Mouse (Mus musculus) mature B cell (primary cell): ENCODE results near the gene D5Ertd579e.

Experiments used
- in situ Hi-C: fragments of 300-500 bp; cut with MboI; formaldehyde crosslinking; loops from 2 replicates; pipeline ENCODE4 v1.14.3; 2019

D5Ertd579e gene

DNA sequence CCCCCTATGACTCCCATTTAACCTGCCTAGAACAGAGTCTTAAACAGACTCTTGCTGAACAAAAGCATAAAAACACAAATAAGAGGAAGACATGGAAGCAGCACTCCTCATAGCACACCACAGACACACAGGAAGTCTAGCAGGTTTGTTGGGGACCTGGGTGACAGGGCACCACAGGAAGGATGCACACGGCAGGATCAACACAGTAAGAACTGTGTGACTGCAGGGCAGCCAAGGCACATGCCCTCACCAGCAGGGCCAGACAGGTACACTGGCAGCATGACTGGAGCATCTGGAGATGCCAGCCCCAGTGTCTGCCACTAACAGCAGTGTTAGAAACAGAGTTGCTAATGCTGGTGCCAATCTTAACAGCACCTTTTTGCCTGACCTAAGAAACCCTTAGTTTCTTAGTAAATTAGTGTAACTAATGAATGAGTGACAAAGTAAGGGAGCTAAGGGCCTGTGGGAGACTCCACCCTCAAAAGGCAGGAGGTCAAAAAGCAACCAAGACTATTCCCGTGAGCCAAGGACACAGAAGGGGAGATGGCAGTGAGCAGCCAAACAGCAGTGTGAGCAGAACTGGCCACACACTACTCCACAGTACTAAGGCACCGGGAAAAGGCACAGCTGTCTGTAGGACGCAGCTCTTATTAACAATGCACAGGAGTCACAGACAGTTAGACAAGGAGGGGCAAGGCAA, 125.1 kb downstream of the D5Ertd579e start:
- in situ Hi-C loops, result no loop called here

DNA sequence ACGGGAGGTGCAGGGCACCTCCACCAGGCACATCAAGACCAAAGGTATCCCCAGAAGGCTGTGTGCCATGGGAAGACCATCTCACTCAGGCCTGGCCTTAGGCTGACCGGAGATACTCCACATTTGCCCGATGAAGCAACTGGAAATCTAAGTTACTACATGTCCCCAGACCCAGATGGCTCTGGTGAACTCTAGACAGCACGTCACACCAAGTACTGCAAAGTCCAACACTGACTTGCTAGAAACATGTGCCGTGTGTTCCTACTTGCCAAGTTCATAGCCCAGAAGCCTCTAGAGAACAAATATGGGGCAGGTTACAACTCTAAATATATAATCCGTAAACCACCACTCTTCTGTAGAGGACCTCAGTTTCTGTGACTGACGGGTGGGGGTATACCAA, 125.7 kb downstream of the D5Ertd579e start:
- in situ Hi-C loops, result no loop called here

DNA sequence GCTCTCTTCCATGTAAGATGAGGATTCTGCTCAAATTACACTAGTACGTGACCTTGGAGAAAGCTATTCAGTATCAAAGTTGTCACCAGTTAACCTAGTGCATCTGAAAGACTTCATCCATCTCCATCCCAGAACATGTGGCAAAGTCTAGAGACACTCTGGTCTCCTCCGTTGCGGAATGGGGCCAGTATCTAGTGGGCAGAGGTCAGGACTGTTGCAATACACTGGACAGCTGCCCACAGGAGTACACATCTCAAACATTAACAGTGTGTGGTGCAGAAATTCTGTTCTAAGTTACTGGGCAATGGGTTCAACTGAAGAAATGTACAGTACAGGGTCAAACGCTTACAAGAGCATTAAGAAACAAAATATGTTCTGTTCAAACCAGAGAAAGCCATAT, 127.7 kb downstream of the D5Ertd579e start:
- in situ Hi-C loops, result no loop called here

DNA sequence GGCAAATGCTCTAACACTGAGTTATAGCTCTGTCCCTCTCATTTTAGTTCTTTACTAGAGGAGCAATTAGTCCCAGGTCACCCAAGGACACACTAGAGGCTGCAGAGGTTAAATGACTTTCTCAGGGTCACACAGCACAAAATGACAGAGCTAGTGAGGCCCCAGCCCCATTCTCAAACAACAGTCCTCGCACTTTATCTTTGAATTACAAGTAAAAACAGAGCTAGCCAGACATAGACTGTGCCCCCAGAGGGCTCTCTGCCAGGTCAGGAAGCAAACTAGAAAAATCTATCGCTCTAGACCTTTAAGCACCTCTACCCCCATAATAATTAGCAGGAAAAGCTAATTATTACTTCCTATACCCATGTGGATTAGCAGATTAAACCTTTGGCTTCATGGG, 128.2 kb downstream of the D5Ertd579e start:
- in situ Hi-C loops, result no loop called here

DNA sequence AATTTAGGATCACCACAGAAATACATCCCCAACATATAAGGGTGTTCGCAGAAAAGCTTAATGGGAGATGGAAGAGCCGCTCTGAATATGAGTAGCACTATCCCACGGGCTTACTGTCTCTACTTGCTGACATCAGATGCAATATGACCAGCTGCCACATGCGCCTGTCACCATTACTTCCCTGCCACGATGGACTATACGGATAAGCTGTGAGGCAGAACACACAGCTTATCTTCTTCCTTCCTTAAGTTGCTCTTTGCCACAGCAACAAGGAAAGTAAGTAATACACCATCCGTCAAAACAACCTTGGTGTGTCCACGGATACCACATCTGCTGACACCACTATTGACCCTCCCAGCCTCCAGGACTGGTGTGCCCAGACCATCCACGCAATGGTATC, 131.3 kb downstream of the D5Ertd579e start:
- in situ Hi-C loops, result no loop called here

DNA sequence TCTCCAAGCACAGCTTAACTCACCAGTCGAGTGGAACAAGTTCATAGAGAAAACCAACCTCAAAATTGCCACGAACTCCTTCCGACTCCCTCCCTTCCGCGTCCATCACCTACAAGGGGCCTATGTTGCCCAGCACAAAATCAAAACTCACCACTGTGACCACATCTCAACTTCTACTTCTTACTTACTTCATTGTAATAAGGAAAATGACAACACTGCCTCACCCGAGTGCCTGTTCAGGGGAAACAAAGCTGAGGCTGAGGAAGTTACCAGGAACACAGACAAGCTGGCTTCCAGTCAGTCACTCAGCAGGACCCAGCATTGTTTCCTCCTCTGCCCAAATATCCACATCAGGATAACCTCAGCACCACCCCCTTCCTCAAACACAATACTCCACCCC, 132.1 kb downstream of the D5Ertd579e start:
- in situ Hi-C loops, result no loop called here

DNA sequence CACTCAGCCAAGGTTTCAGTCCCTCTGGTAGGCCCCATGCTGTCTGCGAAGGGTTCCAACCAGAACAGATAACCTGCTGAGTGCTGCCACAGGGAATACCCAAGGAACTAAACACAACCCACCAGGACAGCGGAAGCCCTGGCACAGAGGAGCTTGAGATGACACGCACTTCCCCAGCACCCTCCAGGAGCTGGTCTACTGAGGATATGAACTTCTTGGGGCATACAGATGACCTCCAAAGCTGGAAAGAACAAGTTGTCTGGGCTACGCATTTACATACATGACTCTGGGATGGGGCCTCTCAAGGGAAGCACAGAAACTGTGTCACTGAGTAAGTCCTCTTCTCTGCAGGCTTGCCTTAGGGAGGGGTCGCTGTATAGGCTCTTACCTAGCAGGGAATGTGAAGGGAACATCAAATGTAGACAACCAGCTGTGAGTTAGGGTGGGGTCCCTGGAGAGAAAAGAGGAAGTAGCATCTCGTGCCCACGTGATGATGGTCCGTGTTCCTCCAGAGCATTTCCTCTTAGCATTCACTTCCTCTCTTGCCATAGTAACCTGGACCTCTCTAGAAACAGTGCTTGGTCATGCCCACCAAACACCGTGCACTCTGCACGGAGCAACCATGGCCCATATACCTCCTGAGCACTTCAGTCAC, 132.9 kb downstream of the D5Ertd579e start:
- in situ Hi-C loops, result no loop called here

DNA sequence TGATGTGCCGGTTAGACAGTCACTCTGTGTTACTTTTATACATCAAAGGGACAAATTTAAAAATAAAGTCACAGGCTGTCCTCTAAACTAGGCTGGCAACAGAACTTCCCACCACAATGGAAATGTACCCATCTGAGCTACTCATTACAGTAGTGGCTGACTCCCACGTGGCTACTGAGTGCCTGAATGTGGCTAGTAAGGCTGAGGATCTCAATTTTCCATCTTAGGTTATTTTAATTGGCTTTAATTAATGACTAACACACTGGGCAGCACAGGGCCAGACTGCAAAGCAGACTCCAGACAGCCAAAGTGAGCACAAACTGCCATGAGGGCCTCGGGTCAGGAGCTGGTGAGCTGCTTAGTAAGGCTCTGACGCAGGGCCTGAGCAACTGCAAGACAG, 134.3 kb downstream of the D5Ertd579e start:
- in situ Hi-C loops, result no loop called here

DNA sequence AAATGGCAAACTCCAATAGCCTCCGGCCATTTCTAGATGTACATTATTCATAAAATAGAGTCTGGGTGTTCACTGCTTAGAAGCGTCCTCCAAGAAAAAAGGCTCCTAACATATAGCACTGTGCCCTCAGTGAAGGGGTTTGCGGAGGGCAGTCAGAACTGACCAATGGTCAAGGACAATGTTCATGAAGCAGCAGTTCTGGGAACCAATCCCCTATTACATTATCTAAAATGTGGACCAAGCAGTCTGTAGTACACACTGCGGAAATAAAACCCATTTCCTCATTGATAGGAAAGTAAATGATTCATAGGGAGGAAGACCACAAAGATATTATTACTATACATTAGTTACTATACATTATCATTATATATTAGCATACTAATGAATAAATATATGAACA, 135.3 kb downstream of the D5Ertd579e start:
- in situ Hi-C loops, result no loop called here

DNA sequence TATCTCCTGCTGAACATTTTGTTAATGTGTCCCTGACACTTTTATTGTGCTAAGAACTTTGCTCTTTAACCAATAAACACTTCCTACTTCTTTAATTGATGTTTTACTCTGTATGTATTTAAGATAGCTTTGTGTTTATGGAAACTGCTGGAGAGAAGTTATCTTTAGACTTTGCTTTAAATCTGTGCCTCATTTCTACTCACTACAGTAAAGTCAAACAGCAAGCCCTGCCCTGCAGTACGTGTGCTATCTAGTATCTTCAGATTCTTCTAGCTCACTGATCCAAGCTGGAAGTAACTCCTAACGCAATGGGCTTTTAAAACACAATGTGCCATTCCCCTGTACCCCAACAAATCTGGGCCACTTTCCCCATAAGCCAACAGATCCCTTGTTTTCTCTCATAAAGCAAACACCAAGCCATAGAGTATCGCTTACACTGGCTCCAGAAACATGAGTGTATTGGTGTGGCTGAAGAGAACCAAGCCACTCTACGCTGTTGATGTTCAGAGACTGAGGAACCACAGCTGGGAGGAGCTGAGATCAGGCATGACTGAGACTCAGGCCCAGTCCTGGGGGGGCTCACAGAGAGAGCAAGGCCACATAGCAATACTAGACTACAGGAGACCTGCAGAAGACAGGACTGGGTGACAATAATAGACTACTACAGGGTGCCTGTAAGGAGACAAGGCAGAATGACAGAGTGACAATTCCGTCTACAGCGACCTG, 136.2 kb downstream of the D5Ertd579e start:
- in situ Hi-C loops, result no loop called here

DNA sequence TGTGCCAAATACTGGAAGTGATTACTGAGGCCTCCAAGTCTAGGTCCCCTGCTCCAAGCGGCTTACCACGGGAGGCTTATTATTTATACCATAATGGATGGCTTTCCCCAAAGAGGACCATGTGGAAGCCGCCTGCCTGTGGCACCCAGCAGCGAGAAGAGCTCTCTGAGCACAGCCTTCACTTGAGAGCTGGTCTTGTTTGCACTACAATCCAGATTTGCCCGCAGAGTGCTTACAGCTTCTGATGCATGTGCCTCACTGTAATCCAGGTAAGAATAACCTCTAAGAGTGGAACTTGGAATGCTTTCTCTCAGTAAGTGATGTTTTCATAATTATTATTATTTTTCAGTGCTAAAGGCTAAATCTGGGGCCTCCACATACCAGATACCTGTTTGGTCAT, 136.7 kb downstream of the D5Ertd579e start:
- in situ Hi-C loops, result no loop called here

DNA sequence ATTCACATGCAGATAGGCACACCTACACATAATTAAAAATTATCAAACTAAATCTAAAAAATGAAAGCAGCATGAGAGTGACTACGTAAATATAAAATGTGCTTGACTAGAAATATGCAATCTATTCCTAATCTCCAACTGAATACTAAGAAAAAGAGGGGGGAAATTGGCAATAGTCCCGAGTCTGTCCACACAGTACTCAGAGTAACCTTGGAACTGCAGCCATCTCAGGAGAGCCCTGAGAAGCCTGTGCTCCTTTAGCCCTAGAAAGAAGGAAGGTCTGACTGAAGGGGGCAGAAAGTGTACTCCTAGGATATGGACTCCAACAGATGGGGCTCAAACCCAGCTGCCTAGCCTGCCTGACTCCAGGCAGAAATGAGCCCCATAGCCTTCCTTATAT, 137.3 kb downstream of the D5Ertd579e start:
- in situ Hi-C loops, result no loop called here

DNA sequence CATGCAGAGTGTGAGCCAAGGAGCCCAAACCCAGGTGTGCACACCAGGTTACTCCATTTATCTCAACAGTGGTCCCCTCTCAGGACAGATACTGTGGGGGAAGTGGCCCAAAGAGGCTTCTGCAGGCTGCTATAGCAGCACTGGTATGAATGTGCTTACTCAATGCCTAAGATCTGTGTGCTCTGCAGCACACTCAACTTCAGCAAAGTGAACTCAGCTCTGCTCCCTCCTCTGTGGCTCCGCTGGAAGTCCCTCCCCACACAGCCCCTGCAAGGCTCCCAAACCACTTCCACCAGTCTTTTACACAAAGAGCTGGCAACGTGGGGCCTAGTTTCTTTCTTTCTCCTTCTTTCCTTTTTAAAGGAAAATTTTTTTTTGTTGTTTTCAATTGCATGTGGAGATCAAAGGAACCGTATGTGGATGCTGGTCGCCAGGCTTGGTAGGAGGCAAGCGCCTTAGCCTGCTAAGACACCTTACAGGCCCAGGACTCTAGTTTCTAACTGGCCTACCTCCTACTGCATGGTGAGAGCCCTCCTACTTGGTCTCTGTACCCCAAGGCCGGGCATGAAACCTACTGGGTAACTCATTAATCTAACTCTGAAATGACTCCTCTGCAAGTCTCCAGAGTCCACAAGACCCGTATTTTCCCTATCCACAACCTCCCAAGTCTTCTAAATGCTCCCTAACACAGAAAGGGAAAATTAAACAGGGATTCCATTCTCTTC, 138.1 kb downstream of the D5Ertd579e start:
- in situ Hi-C loops, result no loop called here

DNA sequence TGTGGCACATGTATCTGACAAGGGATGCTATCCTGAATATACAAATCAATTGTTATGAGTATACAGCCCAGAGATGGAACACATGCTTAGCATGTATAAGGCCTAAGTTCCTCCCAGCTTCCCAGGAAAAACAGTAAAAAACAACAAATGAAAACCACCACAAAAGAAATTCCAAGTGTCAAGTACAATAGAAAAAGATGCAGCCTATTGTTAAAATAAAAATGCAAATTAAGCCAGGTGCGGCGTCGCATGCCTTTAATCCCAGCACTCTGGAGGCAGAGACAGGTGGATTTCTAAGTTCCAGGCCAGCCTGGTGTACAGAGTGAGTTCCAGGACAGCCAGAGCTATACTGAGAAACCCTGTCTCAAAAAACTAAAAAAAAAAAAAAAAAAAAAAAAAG, 138.9 kb downstream of the D5Ertd579e start:
- in situ Hi-C loops, result no loop called here

DNA sequence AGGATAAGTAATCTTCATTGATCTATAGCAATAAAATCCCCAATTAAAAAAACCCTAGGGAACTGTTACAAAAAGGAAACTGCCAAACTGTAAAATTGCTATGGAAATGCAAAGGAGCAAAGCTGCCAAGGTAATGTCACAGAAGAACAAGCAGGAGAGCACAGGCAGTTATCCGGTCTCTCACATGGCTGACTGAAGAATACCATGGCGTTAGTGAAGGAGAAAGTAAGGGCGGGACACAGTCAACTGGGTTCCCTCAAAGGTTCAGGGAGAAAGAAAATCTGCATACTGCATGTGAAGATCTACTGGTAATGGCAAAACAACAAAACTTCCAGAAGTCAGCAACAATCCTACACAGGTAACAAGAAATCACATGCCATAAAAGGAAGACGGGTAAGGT, 139.5 kb downstream of the D5Ertd579e start:
- in situ Hi-C loops, result no loop called here

DNA sequence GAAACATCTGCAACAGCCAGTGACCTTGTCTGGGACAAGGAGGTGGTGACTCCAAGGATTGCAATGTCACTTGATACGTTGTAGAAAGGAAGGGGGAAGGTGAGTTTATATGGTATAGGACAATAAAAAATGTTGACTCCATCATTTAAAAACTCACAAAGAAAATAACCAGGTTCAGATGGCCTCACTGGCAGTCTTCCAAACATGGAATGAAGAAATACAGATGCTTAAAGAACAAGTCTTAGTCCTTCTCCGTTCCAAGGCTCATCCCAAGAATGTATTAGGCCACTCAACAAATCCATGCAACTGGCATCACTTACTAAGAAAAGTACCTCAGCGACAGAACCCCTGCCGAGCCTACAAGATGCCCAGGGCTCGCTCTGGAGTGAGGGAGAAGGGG, 141.3 kb downstream of the D5Ertd579e start:
- in situ Hi-C loops, result no loop called here

DNA sequence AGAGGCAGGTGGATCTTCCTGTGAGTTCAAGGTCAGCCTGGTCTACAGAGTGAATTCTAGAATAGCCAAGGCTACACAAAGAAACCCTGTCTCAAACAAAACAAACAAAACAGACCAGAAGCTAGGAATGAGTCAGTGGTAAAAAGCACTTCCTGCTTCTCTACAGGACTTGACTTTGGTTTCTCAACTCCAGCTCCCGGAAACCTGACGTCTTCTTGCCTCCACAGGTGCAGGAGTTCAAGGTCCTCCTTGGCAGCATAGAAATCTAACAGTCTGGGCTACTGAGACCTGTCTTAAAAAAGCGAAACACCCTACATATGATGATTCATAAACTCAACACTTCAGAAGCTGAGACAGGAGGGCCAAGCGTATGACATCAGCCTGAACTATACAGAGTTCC, 141.9 kb downstream of the D5Ertd579e start:
- in situ Hi-C loops, result no loop called here

DNA sequence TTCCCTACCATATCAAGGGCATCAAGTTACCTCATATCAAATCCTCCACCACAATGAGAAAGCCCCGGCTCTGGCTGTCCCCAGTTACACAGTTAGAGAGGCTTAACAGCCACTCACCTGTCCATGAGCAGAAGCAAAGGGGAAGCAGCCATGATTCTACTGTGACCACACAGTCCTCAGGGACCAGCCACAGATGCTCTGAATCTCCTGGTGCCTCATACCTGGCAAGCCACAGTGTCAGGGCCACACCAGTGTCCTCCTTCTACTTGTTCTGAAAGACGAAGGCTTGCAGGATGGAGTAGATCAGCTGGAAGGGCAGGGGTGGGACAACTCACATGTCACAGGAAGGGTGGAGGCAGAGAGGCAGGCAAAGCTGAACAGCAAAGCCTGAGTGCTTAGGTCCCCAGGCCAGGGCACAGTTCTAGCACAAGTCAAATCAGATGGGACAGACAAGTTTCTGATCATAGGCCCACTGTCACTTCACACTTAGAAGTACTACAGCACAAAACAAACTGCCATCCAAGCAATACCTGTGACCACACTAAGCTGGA, 142.7 kb downstream of the D5Ertd579e start:
- in situ Hi-C loops, result no loop called here

DNA sequence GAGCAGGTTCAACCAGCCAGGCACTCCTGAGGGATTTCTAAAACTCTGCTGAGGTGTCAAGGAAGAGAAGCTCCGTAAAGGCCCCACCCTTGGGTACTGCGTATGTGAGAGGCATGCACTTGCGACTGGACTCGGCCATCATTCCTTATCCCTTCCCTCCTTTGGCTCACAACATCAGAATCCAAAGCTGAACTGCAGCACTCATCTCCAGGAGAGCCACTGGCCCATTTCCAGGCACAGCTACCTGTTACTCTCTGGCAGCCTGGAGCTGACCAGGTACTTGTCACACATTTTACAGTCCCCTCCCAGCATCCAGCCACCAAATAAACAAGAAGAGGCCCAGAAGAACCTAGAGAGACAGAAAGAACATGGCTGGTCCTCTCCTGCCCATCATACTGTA, 143.4 kb downstream of the D5Ertd579e start:
- in situ Hi-C loops, result no loop called here
